Comparison of ENCODE assay signal across 8 mouse cellular contexts in the genomic region with DNA sequence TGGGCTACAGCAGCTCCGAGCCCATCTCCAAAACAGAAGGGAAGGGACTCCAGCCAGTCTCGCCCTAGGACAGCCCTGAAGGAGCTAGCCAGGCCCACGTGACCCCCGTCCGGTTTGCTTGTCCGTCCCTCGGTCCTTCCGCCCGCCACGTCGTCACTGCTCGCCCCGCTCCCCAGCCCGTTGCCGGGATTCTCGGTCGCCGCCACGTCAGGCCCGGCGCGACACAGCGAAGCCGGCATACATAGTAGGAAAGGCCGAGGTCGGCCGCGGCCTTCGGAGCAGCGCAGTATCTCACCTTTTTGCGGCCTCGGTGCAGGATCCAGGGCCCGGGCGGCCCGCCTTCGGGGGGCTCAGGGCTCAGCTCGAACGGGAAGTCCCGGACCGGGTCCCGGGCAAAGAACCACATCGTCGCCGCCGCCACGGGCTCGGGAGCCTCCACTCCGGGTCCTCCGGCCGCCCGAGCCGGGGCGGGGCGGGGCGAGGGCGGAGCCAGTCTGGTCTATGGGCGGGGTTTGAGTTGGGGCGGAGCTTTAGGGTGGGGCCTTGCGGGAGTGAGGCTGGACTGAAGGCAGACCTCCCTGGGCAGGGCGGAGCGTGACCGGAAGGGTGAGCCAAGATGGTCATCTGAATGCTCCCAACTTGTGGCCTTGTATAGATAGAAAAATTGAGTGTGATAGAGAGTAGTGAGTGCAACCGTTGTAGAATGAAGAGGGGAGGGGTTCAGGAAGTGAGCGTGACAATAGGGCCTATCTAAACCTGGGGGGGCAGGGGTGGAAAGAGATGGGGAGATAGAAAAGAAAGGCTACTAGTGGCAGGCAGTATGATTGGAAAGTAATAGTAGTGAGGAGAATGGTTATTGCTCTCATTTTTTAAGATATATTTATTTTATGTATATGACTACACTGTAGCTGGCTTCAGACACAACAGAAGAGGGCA. TPM values are rescaled to one million over a fixed set of nuclear protein-coding genes. Genes with fewer than 3 reads are reported as not detected.
DNase-seq lines count a peak whose midpoint lies in the region; ATAC-seq lines count a peak whose summit lies in the region.

Scyl1 (minus strand) TSS at position 495 of the 936 bp plus-strand sequence.

- ATAC-seq in intestine, embryonic 15.5 days, result peak; percentile 99
- ATAC-seq in megakaryocyte-erythroid progenitor cell, adult 5-6 weeks (replicated peaks; ENCODE audit: low FRiP score, low TSS enrichment, poor library complexity, severe bottlenecking), result peak; percentile 86

- peak within 1 kb of the TSS; percentile 79; the same call in 1 of the 2 replicates for H3K27ac ChIP-seq in intestine, embryonic 15.5 days

- H3K4me3 ChIP-seq in intestine, embryonic 15.5 days (replicated peaks), result peak within 1 kb of the TSS; percentile 80

- DNase-seq in adrenal gland, adult 2 months, result peak; percentile 99
- peak; percentile 75 for DNase-seq in embryo, embryonic 11.5 days (ENCODE audit: low read depth, low spot score)
- DNase-seq in gastrocnemius, postnatal 36 days, result peak; percentile 91 to 96
- peak; percentile 87 to 89 for DNase-seq in left cerebral cortex, postnatal 14 days (ENCODE audit: low spot score in 2 of 2)
- peak; percentile 89 for DNase-seq in right cerebral cortex, postnatal 14 days
- DNase-seq in urinary bladder, postnatal 36 days (ENCODE audit: low spot score in 2 of 2), result peak; percentile 96 to 97

- peak within 1 kb of the TSS; percentile 90 for H3K4me2 ChIP-seq in intestine, embryonic 15.5 days (replicated peaks)

- intact Hi-C loops in gastrocnemius, postnatal 36 days (cut with DNase I), result loop anchor here (5.0 kb wide), 1 partner anchor 44 kb away; the partner anchor contains the start of genes Ehbp1l1 and Fam89b
- intact Hi-C loops in left cerebral cortex, postnatal 14 days (cut with DNase I), result loop anchor here (5.0 kb wide), 1 partner anchor 44 kb away; the partner anchor contains the start of genes Ehbp1l1 and Fam89b

- H3K36me3 ChIP-seq in intestine, embryonic 15.5 days, result peaks cover 13% of the 10 kb centered on the region; the same call in 1 of the 2 replicates

- peaks cover 12% of the 10 kb centered on the region for H3K4me1 ChIP-seq in intestine, embryonic 15.5 days (replicated peaks)

- no peaks in the 10 kb centered on the region for H3K27me3 ChIP-seq in intestine, embryonic 15.5 days (replicated peaks)

- under 1% methylated on average over 64 of the region's 64 CpGs for WGBS in intestine, embryonic 15.5 days

- H3K9ac ChIP-seq in intestine, embryonic 15.5 days, result peak within 1 kb of the TSS; percentile 91

- no peaks in the 10 kb centered on the region for H3K9me3 ChIP-seq in intestine, embryonic 15.5 days

RNA-seq across cellular contexts. Expression of gene Scyl1, which starts in this region (rescaled TPM):
- 100 to 1,000 TPM; 106 to 109 TPM for total RNA-seq in adrenal gland, adult 2 months (2021)
- 119 and 125 TPM in 2 replicates for polyA plus RNA-seq in adrenal gland, adult 2 months (2012; rRNA removed)
- total RNA-seq in gastrocnemius, postnatal 36 days (2021), result 10 to 100 TPM; 70.8 to 71.1 TPM
- 60.6 and 60.9 TPM in 2 replicates for polyA plus RNA-seq in intestine, embryonic 15.5 days (2015; fragmentation: Nextera tagmentation; extraction: Ambion mirVana)
- 10 to 100 TPM; 77.7 to 79.5 TPM for total RNA-seq in left cerebral cortex, postnatal 14 days (2021)
- 28.7 and 43.4 TPM in 2 replicates for total RNA-seq in megakaryocyte-erythroid progenitor cell, adult 5-6 weeks (2014; fragmentation: Nextera tagmentation)
- 20.2 and 23.1 TPM in 2 replicates for total RNA-seq in megakaryocyte-erythroid progenitor cell, adult 5-6 weeks (2017)

Comparison
In these comparisons a context has a peak if more than half of its experiments do, and no peak if none do; other contexts are left out.
1. Peak in every context shown above with its lines: DNase-seq, ATAC-seq, H3K4me3 ChIP-seq and H3K27ac ChIP-seq.